Mouse (Mus musculus) midbrain, embryonic 11.5 days (tissue): Measurements from ENCODE around the gene Umps. TPM values are rescaled to one million over a fixed set of nuclear protein-coding genes. Genes with fewer than 3 reads are reported as not detected.
A peak's percentile ranks its signal among the peaks of the same experiment; 100 is the strongest.

Experiments used
- ATAC-seq: fragments of 200-750 bp; cut with Nextera tagmentation; 2 replicates; pipeline ENCODE4 v1.8.0; 2017; ENCODE audit warnings: moderate TSS enrichment, moderate library complexity; ENCODE audit not compliant: low FRiP score
- DNase-seq: peaks from one replicate; pipeline ENCODE4 v3.0.0; 2015; ENCODE audit warnings: low spot score; ENCODE audit errors: missing footprints
- H3K27ac ChIP-seq: fragments of 300-500 bp; sonication (generic); 2 replicates; pipeline ENCODE4 v1.5.1; 2014; ENCODE audit warnings: low read depth, low read length
- H3K27me3 ChIP-seq: fragments of 300-500 bp; sonication (generic); 2 replicates; pipeline ENCODE4 v1.6.1; 2014; ENCODE audit warnings: mild to moderate bottlenecking, low read length, moderate library complexity, mixed read lengths; ENCODE audit not compliant: control insufficient read depth, insufficient read depth
- H3K36me3 ChIP-seq: fragments of 300-500 bp; sonication (generic); 2 replicates; pipeline ENCODE4 v1.6.1; 2014; ENCODE audit warnings: mild to moderate bottlenecking, low read length, moderate library complexity, mixed read lengths; ENCODE audit not compliant: control insufficient read depth, insufficient read depth
- H3K4me1 ChIP-seq: fragments of 300-500 bp; sonication (generic); 2 replicates; pipeline ENCODE4 v1.6.1; 2014; ENCODE audit warnings: low read length; ENCODE audit not compliant: control insufficient read depth, insufficient read depth
- H3K4me2 ChIP-seq: fragments of 300-500 bp; sonication (generic); 2 replicates; pipeline ENCODE4 v1.6.1; 2014; ENCODE audit warnings: mild to moderate bottlenecking, moderate library complexity
- H3K4me3 ChIP-seq: fragments of 300-500 bp; sonication (generic); 2 replicates; pipeline ENCODE4 v1.5.1; 2014; ENCODE audit warnings: low read depth, low read length
- H3K9ac ChIP-seq: fragments of 300-500 bp; sonication (generic); 2 replicates; pipeline ENCODE4 v1.6.1; 2014; ENCODE audit warnings: low read length
- H3K9me3 ChIP-seq: fragments of 300-500 bp; sonication (generic); 2 replicates; pipeline ENCODE4 v1.6.1; 2016; ENCODE audit warnings: low read length; ENCODE audit not compliant: control insufficient read depth
- WGBS: fragments of 180-500 bp; shearing (Covaris S2); extraction: QIAGEN DNeasy Blood & Tissue Kit; methylation state at CpG from one replicate; pipeline ENCODE4 v1.1.7; 2014; 5-methylcytosine and 5-hydroxymethylcytosine counted together
- polyA plus RNA-seq: library from polyadenylated mRNA; unstranded; fragments of >200 nt; fragmentation: Nextera tagmentation; extraction: Ambion mirVana; gene quantifications from 2 replicates; pipeline ENCODE4 v1.2.1, GENCODE M21; 2014

Gene Umps
- polyA plus RNA-seq, 1 experiment from 2014 or later: 72.9 TPM

DNA sequence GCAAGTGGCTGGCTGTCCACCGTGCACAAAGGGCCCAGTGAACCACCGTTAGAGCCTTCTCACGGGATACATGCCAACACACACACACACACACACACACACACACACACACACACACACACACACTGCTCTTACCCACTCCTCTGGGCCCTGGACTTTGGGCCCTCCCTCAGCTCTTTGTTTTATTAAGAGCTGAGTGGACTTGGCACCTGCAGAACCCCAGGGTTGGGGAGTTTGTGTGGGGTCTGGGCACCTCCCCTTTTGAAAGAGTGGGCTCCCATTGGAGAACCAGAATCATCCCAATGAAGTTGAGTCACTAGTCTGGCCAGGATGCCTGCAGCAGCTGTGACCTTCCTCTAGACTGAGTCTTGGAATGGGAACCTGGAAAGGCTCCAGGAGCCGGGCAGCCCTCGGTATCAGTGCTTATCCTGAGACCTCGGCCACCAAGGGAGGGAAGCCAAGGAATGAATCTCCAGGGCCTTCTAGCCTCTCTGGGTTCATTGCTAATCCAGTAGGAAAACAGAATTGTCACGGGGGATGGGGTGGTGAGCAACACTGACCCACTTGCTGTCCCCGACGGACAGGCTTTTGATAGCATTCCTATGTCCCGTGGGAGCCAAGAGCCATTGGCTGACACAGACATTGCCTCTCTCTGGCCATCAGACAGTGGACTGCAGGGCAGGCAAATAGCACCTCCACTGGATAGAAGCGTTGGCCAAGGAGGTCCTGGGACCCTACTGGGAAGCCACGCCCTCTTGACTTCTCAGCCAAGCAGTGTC is 50.2 kb downstream of the Umps start:
- no peak overlapping the region for H3K27ac ChIP-seq
- no peaks in the 10 kb centered on the region for H3K27me3 ChIP-seq
- no peak overlapping the region for H3K4me2 ChIP-seq
- H3K9ac ChIP-seq: no peak overlapping the region
- ATAC-seq (no peak), DNase-seq (peak; percentile 73)
- H3K9me3 ChIP-seq: no peaks in the 10 kb centered on the region
- 82% methylated on average over 12 of the region's 12 CpGs for WGBS
- H3K4me3 ChIP-seq: no peak overlapping the region
- H3K4me1 ChIP-seq: no peaks in the 10 kb centered on the region
- H3K36me3 ChIP-seq: no peaks in the 10 kb centered on the region

- ATAC-seq (no peak), DNase-seq (no peak)
- H3K9me3 ChIP-seq: no peaks in the 10 kb centered on the region
- no peak overlapping the region for H3K4me2 ChIP-seq
- no peaks in the 10 kb centered on the region for H3K4me1 ChIP-seq
- no peak overlapping the region for H3K27ac ChIP-seq
- WGBS: 74% methylated on average over 4 of the region's 4 CpGs
- H3K9ac ChIP-seq: no peak overlapping the region
- no peak overlapping the region for H3K4me3 ChIP-seq
- H3K27me3 ChIP-seq: no peaks in the 10 kb centered on the region
- H3K36me3 ChIP-seq: no peaks in the 10 kb centered on the region
These were observed 51.8 kb downstream of the Umps start for GRCm38 (mm10) chr16:33914997-33915396.

DNA sequence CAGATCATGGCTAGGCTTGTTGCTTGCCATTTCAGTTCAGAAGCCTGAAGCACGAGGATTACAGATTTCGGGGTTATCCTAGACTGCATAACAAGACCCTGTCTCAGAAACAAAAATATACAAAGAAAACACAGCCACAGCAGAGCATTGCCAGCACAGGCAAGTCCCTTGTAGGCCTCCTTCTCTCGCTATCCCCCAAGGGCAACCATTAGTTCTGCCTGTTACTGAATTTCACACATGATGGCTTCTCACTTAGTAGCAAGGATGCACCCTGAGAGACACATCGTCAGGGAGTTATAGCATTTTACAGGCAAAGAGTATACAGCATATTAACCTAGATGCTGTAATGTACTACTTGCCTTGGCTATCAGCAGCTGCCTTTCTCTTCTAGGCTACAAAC is 58.6 kb downstream of the Umps start:
- WGBS: 78% methylated on average over 4 of the region's 4 CpGs
- Histone ChIP-seq H3K4me2 (no peak overlapping the region), H3K4me1 (peaks cover 3% of the 10 kb centered on the region; the same call in 1 of the 2 replicates), H3K4me3 (no peak overlapping the region), H3K27me3 (no peaks in the 10 kb centered on the region), H3K9me3 (no peaks in the 10 kb centered on the region), H3K36me3 (no peaks in the 10 kb centered on the region), H3K9ac (no peak overlapping the region), H3K27ac (no peak overlapping the region)
- DNase-seq: no peak
- no peak for ATAC-seq

Other genes starting within 250 kb of the Umps start
- gene Muc13, start 173.0 kb downstream of the Umps start, polyA plus RNA-seq: 0.10 TPM in 2 replicates
- 22.0 and 23.2 TPM in 2 replicates for gene Itgb5, start 137.4 kb downstream of the Umps start, polyA plus RNA-seq